Mouse (Mus musculus) heart, embryonic 14.5 days (tissue): ENCODE results near the gene Rab20. TPM values are rescaled to one million over a fixed set of nuclear protein-coding genes. Genes with fewer than 3 reads are reported as not detected.
"Not testable (repeated sequence)": the region's sequence is repeated elsewhere in the genome, so short reads cannot be mapped to it uniquely, and the experiment has no call there.

Source experiments
- ATAC-seq: fragments of 200-750 bp; cut with Nextera tagmentation; 2 replicates; pipeline ENCODE4 v1.8.0; 2017; ENCODE audit warnings: low read depth, moderate TSS enrichment; ENCODE audit not compliant: insufficient number of reproducible peaks, insufficient read depth, low FRiP score
- H3K27ac ChIP-seq, 2 experiments: fragments of 200-500 bp in 1 of 2; fragments of 300-500 bp in 1 of 2; sonication (generic) in 1 of 2; replicated peaks in 1 of 2; 2 replicates each; pipeline ENCODE4 v1.5.1; 2012 to 2014; ENCODE audit warnings: low read depth in 2 of 2, low read length in 2 of 2, control low read depth in 1 of 2, mild to moderate bottlenecking in 1 of 2, mixed read lengths in 1 of 2; ENCODE audit not compliant: control insufficient read depth in 1 of 2, insufficient read depth in 1 of 2
- H3K27me3 ChIP-seq: fragments of 300-500 bp; sonication (generic); 2 replicates; pipeline ENCODE4 v1.6.1; 2014; ENCODE audit warnings: mild to moderate bottlenecking, low read length, control low read depth; ENCODE audit not compliant: control insufficient read depth, insufficient read depth
- H3K36me3 ChIP-seq: fragments of 300-500 bp; sonication (generic); 2 replicates; pipeline ENCODE4 v1.6.1; 2014; ENCODE audit warnings: mild to moderate bottlenecking, control low read depth, low read length, mixed read lengths; ENCODE audit not compliant: control insufficient read depth, insufficient read depth
- H3K4me1 ChIP-seq, 2 experiments: fragments of 200-500 bp in 1 of 2; fragments of 300-500 bp in 1 of 2; sonication (generic) in 1 of 2; 2 replicates each; pipeline ENCODE4 v1.6.1; 2012 to 2014; ENCODE audit warnings: low read length in 2 of 2, control low read depth in 1 of 2, mixed read lengths in 1 of 2; ENCODE audit not compliant: control insufficient read depth in 2 of 2, insufficient read depth in 2 of 2
- H3K4me2 ChIP-seq: fragments of 300-500 bp; sonication (generic); 2 replicates; pipeline ENCODE4 v1.6.1; 2014; ENCODE audit warnings: mild to moderate bottlenecking, low read length
- H3K4me3 ChIP-seq, 2 experiments: fragments of 200-500 bp in 1 of 2; fragments of 300-500 bp in 1 of 2; sonication (generic) in 1 of 2; 2 replicates each; pipeline ENCODE4 v1.5.1; 2012 to 2014; ENCODE audit warnings: low read length in 2 of 2, mild to moderate bottlenecking in 2 of 2, control low read depth in 1 of 2, low read depth in 1 of 2, moderate library complexity in 1 of 2; ENCODE audit not compliant: control insufficient read depth in 1 of 2, insufficient read depth in 1 of 2
- H3K9ac ChIP-seq: fragments of 300-500 bp; sonication (generic); 2 replicates; pipeline ENCODE4 v1.6.1; 2014; ENCODE audit warnings: mild to moderate bottlenecking, low read length
- H3K9me3 ChIP-seq: fragments of 300-500 bp; sonication (generic); 2 replicates; pipeline ENCODE4 v1.6.1; 2016; ENCODE audit warnings: low read length, control low read depth; ENCODE audit not compliant: control insufficient read depth
- WGBS: fragments of 180-500 bp; shearing (Covaris S2); extraction: QIAGEN DNeasy Blood & Tissue Kit; methylation state at CpG from one replicate; pipeline ENCODE4 v1.1.7; 2014; 5-methylcytosine and 5-hydroxymethylcytosine counted together
- polyA plus RNA-seq: library from polyadenylated mRNA; unstranded; fragments of >200 nt; fragmentation: Nextera tagmentation; extraction: Ambion mirVana; gene quantifications from 2 replicates; pipeline ENCODE4 v1.2.1, GENCODE M21; 2014

Rab20 gene
- polyA plus RNA-seq, 1 experiment from 2014 or later = 39.7 TPM

DNA sequence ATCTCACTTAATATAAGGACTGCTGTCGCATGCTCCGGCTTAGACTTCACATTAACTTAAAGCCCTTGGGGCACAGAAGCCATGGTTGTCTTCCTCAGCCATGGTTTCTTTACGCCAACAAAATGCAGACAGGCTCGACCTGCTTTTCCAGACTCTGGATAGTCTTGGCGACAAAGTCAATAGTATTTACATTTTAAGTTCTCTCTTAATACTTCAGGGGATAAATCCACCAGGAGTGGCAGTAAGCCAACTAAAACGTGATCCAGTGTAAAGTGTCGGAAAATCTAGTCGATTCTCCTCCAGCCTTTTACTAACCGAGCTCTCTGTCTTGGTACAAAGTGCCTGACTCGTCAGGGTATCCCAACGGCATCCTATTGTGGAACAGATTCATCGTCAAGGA lies 19.8 kb upstream of the Rab20 start:
- Histone ChIP-seq H3K27me3 (no peaks in the 10 kb centered on the region), H3K4me2 (peak overlapping the region; percentile 75), H3K4me3 (peak overlapping the region in 1 of 2 experiments; percentile 84; a peak in 2 of 4 replicates), H3K9ac (peak overlapping the region; percentile 92; the same call in 1 of the 2 replicates), H3K9me3 (no peaks in the 10 kb centered on the region), H3K36me3 (peaks cover 18% of the 10 kb centered on the region), H3K4me1 (peaks cover 3 to 13% of the 10 kb centered on the region in 2 experiments; a peak in 3 of 4 replicates), H3K27ac (no peak overlapping the region)
- no peak for ATAC-seq
- 69% methylated on average over 12 of the region's 12 CpGs for WGBS

DNA sequence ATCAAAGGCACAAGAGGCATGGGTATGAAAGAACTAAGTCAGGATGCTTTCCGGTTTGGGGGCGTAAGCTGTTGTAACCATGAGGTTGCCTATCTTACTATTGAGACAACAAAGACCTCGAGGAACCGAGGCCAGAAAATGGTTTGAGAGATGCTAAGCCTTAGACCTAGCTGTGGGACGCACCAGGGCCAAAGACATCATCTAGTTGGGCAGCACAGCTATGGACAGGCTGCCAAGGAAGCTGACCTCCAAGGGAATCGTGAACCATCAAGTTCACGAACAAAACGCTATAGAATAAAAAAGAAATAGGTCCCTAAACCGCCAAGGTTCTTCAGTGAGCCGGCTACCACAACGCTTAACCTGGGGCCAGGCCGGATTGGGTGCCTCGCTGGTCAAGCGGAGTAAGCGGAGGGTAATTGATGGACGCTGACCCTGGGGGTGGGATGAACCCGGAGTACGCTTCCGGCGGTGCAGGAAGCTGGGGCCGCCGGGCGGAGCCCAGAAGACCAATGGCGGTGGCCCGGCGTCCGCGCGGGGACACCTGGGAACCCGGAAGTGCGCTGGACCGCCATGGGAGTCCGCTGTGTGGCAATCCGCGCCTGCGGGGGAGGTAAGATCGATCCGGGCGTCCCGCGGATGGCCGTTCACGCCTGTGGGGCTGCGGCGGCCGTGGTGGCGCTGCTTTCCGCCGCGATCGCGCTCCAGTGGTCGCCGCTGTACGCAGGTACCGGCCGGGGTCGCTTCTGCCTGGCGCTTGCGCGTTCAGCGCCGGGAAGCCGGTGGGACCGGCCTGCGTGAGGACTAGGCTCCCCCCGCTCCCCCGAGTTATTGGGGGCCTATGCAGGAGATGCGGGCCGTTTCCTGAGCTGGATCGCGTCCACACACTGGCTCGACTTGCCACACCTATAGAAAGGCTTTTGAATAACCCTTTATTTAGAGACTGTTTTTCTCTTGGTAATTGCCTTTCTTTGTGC lies 18.8 kb upstream of the Rab20 start, which contains the start of gene Naxd:
Naxd (plus strand) TSS at position 490 of the 974 bp plus-strand sequence.
- 0 out of 4 replicates have a peak within 1 kb of the TSS, but pooled peaks of 1 of the 2 experiments have one; percentile 48 for H3K27ac ChIP-seq
- WGBS = 4% methylated on average over 73 of the region's 73 CpGs

DNA sequence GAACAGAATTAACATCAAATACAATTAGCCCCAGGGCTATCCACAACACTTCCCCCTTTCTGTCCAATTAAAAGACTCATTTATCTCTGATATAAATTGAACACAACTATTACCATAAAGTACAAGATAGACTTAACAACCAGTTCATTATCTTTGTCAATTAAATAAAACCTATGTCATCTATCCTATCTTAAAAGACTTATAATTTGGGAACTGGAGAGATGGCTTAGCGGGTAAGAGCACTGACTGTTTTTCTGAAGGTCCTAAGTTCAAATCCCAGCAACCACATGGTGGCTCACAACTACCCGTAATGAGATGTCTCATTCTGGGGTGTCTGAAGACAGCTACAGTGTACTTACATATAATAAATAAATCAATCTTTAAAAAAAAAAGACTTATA lies 13.8 kb upstream of the Rab20 start:
- H3K4me2 ChIP-seq, H3K9me3 ChIP-seq, H3K36me3 ChIP-seq, H3K4me1 ChIP-seq, H3K9ac ChIP-seq, ATAC-seq, H3K27ac ChIP-seq, H3K4me3 ChIP-seq: not testable (repeated sequence)
- WGBS = 71% methylated on average over 2 of the region's 2 CpGs
- H3K27me3 ChIP-seq = peaks cover 10% of the 10 kb centered on the region

More for the DNA sequence above, 18.8 kb upstream of the Rab20 start, which contains the start of gene Naxd:
- peak within 1 kb of the TSS; percentile 92 for H3K9ac ChIP-seq
- peaks cover 8% of the 10 kb centered on the region; the same call in 1 of the 2 replicates for H3K36me3 ChIP-seq
- H3K4me3 ChIP-seq = peak within 1 kb of the TSS; percentile 78 to 84
- ATAC-seq = peak; percentile 94
- no peaks in the 10 kb centered on the region for H3K27me3 ChIP-seq
- H3K9me3 ChIP-seq = no peaks in the 10 kb centered on the region
- peaks cover 3 to 13% of the 10 kb centered on the region in 2 experiments; a peak in 3 of 4 replicates for H3K4me1 ChIP-seq
- peak within 1 kb of the TSS; percentile 75 for H3K4me2 ChIP-seq

DNA sequence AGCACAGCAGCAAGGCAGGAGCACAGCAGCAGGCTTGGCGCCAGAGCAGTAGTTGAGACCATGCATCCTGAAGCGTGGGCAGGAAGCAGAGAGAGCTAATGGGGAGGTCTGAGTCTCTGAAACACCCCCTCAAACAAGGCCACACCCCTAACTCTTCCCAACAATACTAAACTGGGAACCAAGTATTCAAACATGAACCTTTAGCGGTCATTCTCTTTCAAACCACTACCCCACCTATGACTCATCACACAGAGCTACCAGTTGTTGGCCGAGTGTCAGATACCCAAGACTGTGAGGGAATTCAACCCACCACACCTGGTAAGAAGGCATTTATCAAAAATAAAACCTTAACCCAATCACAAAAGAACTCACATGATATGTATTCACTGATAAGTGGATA lies 8.7 kb upstream of the Rab20 start:
- Histone ChIP-seq H3K27me3 (peaks cover 10% of the 10 kb centered on the region), H3K36me3 (no peaks in the 10 kb centered on the region), H3K27ac (no peak overlapping the region), H3K4me2 (no peak overlapping the region), H3K9me3 (no peaks in the 10 kb centered on the region), H3K4me1 (peaks cover 2 to 6% of the 10 kb centered on the region in 2 experiments), H3K9ac (no peak overlapping the region), H3K4me3 (no peak overlapping the region)
- WGBS = 62% methylated on average over 4 of the region's 4 CpGs
- ATAC-seq = no peak

DNA sequence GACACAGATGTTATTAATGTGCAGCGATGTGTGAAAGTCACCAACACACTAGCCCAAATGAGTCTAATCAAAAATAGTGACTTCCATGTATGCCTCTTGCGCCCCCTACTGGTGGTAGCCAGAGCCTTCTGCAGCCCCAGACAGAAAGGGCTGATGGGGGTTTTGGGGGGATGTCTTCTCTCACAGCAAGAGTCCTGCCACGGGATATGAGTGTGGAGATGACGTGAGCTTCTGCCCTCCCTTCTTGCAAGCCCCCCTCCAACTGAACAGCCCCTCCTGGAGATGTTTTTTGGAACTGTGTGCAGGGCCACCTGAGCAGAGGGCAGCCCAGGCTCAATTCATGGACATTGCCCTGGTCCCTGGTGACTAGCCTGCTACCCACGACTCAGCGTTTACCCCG lies 7.6 kb upstream of the Rab20 start:
- H3K36me3 ChIP-seq = no peaks in the 10 kb centered on the region
- WGBS = 25% methylated on average over 7 of the region's 7 CpGs
- peaks cover 10% of the 10 kb centered on the region for H3K27me3 ChIP-seq
- H3K9ac ChIP-seq = no peak overlapping the region
- no peak; the same call in 1 of the 2 replicates for ATAC-seq
- no peak overlapping the region for H3K4me2 ChIP-seq
- H3K4me1 ChIP-seq = peaks cover 6 to 14% of the 10 kb centered on the region in 2 experiments
- no peak overlapping the region for H3K4me3 ChIP-seq
- H3K27ac ChIP-seq = no peak overlapping the region
- no peaks in the 10 kb centered on the region for H3K9me3 ChIP-seq

DNA sequence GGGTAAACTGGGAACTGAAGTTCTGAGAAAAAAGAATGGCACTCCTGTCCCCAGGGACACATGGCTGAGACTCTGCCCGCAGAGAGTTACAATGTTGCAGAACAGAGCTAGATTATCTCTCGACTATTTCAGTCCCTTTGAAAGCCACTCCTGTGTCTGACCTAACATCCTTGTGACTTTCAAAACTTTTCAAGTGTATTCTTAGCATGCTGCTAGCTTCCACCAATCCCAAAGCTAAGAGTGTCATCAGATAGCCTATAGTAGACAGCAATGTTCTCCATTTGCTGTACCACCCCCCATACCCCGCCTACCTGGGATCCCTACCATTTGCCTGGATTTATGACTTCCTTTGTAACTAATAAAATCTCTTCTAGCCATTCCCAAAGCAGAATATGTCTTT lies 4.0 kb upstream of the Rab20 start:
- peak overlapping the region; percentile 49 for H3K9ac ChIP-seq
- peaks cover 5% of the 10 kb centered on the region; the same call in 1 of the 2 replicates for H3K27me3 ChIP-seq
- H3K4me1 ChIP-seq = peaks cover 14 to 26% of the 10 kb centered on the region in 2 experiments
- peak overlapping the region; percentile 24; the same call in 1 of the 2 replicates for H3K4me2 ChIP-seq
- H3K36me3 ChIP-seq = no peaks in the 10 kb centered on the region
- no peak overlapping the region for H3K4me3 ChIP-seq
- H3K9me3 ChIP-seq = no peaks in the 10 kb centered on the region
- WGBS = 29% methylated on average over 3 of the region's 3 CpGs
- H3K27ac ChIP-seq = peak overlapping the region; percentile 86 to 88
- peak; percentile 3; the same call in 1 of the 2 replicates for ATAC-seq

DNA sequence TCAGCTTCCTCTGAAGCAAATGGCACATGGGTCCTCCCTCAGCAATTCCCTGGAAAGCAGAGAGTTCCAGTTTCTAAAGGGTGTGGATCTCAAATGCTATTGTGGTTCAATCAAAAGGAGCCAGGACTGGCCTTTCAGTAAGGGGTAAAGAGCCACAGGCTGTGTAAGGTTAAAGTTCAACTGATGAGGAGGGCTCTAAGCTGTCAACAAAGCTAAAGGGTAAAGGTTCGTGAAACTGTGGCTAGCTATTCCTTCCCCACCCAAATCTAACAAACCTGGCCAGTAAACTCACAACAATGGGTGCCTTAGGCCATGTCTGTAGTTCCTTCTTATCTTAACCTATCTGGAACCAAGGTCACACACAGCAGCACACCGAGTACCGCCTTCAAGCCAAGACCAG lies 3.4 kb upstream of the Rab20 start:
- Histone ChIP-seq H3K4me1 (peaks cover 16 to 26% of the 10 kb centered on the region in 2 experiments), H3K36me3 (no peaks in the 10 kb centered on the region), H3K27me3 (peaks cover 5% of the 10 kb centered on the region; the same call in 1 of the 2 replicates), H3K27ac (peak overlapping the region; percentile 72 to 88), H3K9me3 (no peaks in the 10 kb centered on the region), H3K9ac (peak overlapping the region; percentile 49), H3K4me2 (peak overlapping the region; percentile 24; the same call in 1 of the 2 replicates), H3K4me3 (no peak overlapping the region)
- 71% methylated on average over 3 of the region's 3 CpGs for WGBS
- no peak for ATAC-seq
